In the genomic region with DNA sequence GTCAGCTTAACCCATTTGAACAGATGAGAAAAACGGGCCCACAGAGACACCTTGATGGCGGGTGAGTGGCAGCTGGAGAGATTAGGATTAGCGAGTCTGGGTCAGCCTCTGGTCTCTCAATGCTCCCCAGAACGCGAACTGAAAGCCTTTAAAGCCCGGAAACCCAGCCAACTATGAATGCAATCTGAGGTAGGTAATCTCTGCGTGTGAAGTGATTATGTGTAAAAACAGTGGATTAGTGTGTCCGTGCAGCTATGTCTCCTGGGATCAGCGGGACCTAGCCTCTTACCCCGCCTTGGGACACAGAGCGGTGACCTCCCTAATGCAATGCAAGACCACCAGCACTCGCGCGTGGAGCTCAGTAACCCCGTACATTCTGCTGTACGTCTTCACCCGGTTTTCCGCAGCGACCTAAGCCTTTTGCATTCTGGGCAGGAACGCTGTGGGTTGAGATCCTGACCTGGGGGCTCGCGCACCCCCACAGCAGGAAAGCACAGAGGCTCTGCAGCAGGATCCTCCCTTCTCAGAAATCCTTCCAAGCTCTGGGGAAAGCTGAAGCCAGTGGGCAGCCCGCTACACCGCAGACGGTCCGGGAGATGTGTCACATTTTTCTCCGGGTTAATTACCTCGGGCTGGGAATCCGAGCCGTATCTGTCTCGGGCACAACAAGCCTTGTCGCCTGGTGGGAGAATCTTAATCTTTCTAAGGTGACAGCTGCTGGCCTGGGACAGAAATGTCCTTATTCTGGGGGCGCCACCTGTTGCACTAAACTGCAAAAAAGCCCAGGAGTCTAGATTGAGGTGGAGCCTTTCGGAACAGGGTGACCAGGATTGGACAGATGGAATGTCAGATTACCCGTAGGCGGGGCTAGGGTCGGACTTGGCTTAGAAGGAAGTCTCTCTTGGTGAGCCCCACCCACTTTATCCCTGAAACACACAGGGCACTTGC, we compare ENCODE assay signal across 8 mouse cellular contexts. TPM values are rescaled to one million over a fixed set of nuclear protein-coding genes. Genes with fewer than 3 reads are reported as not detected.
A peak's percentile ranks its signal among the peaks of the same experiment; 100 is the strongest.
DNase-seq lines count a peak whose midpoint lies in the region; ATAC-seq and TF ChIP-seq lines count a peak whose summit lies in the region.

Tmem9 (plus strand) TSS at position 940 of the 948 bp plus-strand sequence.

- peak within 1 kb of the TSS; percentile 58 for H3K4me2 ChIP-seq in lung, postnatal 0 days (replicated peaks; ENCODE audit: low read depth, low read length)

- no peaks in the 10 kb centered on the region for H3K36me3 ChIP-seq in lung, postnatal 0 days (ENCODE audit: insufficient read depth, low read length)

- WGBS in lung, postnatal 0 days = 3% methylated on average over 37 of the region's 37 CpGs

- DNase-seq in MEL-GATA-1-ER (ENCODE audit: extremely low read depth, low read depth) = peak; percentile 91
- DNase-seq in c-Kit-positive CD71-positive TER-119-negative erythroid progenitor cells, embryonic 14.5 days (ENCODE audit: low read depth) = peak; percentile 94
- DNase-seq in layer of hippocampus, adult 8-10 months (ENCODE audit: low spot score in 2 of 2) = peak; percentile 29 to 40
- DNase-seq in lung, postnatal 0 days (ENCODE audit: low spot score) = peak; percentile 91
- peak; percentile 56 for DNase-seq in ovary, postnatal 14 days (ENCODE audit: low spot score)
- peak; percentile 25 for DNase-seq in thymus, postnatal 4 days

- H3K9me3 ChIP-seq in lung, postnatal 0 days (ENCODE audit: low read length) = no peaks in the 10 kb centered on the region

- peak within 1 kb of the TSS; percentile 41 for H3K4me3 ChIP-seq in lung, postnatal 0 days (ENCODE audit: low read depth, low read length)

- H3K4me1 ChIP-seq in lung, postnatal 0 days (ENCODE audit: insufficient read depth, low read depth, low read length) = no peaks in the 10 kb centered on the region

- no peak within 1 kb of the TSS for H3K27ac ChIP-seq in lung, postnatal 0 days (ENCODE audit: low read length)

- H3K27me3 ChIP-seq in lung, postnatal 0 days (replicated peaks; ENCODE audit: insufficient read depth, low read length) = no peaks in the 10 kb centered on the region

- peak; percentile 18; the same call in 1 of the 2 replicates for TF ChIP-seq CTCF in lung, postnatal 0 days (IDR thresholded peaks at IDR 0.05)

- no peak for TF ChIP-seq EP300 in lung, postnatal 0 days (IDR thresholded peaks at IDR 0.05)

- ATAC-seq in frontal cortex, adult (ENCODE audit: low TSS enrichment) = peak; percentile 86
- peak; percentile 96 to 97 for ATAC-seq in hematopoietic stem cell, adult 5-6 weeks (replicated peaks in 1 of 2; ENCODE audit: insufficient read depth in 1 of 2, low FRiP score in 2 of 2, low TSS enrichment in 1 of 2, low read depth in 1 of 2, poor library complexity in 2 of 2, severe bottlenecking in 2 of 2)
- peak; percentile 97 for ATAC-seq in lung, postnatal 0 days

- no peak within 1 kb of the TSS for H3K9ac ChIP-seq in lung, postnatal 0 days (replicated peaks; ENCODE audit: low read depth)

RNA-seq across cellular contexts. Expression of gene Tmem9, which starts in this region (rescaled TPM):
- total RNA-seq in hematopoietic stem cell, adult 5-6 weeks (2017) = 17.3 and 33.3 TPM in 2 replicates
- total RNA-seq in layer of hippocampus, adult 8-10 months (2022) = 10 to 100 TPM; 71.4 to 79.2 (median 73.5) TPM
- polyA plus RNA-seq in lung, postnatal 0 days (2015; fragmentation: Nextera tagmentation; extraction: Ambion mirVana) = 99.1 and 106 TPM in 2 replicates

Comparison
In these comparisons a context has a peak if more than half of its experiments do, and no peak if none do; other contexts are left out.
1. DNase-seq: peak in every context shown above with its lines; median percentile 94 in c-Kit-positive CD71-positive TER-119-negative erythroid progenitor cells, embryonic 14.5 days; 91 in MEL-GATA-1-ER; 91 in lung, postnatal 0 days; 56 in ovary, postnatal 14 days; 34 in layer of hippocampus, adult 8-10 months; 25 in thymus, postnatal 4 days.